Mouse (Mus musculus) spleen, postnatal 36 days (tissue): ENCODE measurements around the gene 4430402I18Rik.
A peak's percentile ranks its signal among the peaks of the same experiment; 100 is the strongest.
"Not testable (repeated sequence)": the region's sequence is repeated elsewhere in the genome, so short reads cannot be mapped to it uniquely, and the experiment has no call there.

Experiments used
- DNase-seq, 2 experiments: peaks; one replicate each; pipeline ENCODE4 v3.0.0; 2022; ENCODE audit warnings: low spot score in 2 of 2, mixed read lengths in 1 of 2

Gene 4430402I18Rik

GRCm38 (mm10) chr19:28967652-28968051, at the start of gene 4430402I18Rik:
Gene 4430402I18Rik (minus strand): TSS chr19:28967800.
- no peak for DNase-seq

DNA sequence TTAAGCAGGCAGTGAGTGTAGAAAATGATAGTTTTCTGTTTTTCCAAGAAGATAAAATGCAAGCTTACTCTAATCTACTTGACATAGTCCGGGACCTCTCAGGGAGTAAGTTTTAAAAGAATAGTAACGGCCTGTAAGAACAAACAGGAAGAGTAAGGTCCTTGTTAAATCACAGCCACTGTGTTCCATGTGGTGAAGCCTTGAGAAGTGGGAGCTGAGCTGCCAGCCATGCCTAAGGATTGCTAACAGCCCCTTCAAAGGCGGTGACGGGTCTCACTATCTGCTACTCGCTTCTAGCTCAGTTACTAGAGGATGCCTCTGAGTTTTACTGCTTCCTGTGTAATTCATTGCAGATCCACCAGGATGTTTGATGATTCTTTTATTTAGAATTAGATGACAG, 49.2 kb upstream of the 4430402I18Rik start:
- no peak for DNase-seq

GRCm38 (mm10) chr19:29016204-29016765, 48.7 kb upstream of the 4430402I18Rik start:
- DNase-seq, result no peak

DNA sequence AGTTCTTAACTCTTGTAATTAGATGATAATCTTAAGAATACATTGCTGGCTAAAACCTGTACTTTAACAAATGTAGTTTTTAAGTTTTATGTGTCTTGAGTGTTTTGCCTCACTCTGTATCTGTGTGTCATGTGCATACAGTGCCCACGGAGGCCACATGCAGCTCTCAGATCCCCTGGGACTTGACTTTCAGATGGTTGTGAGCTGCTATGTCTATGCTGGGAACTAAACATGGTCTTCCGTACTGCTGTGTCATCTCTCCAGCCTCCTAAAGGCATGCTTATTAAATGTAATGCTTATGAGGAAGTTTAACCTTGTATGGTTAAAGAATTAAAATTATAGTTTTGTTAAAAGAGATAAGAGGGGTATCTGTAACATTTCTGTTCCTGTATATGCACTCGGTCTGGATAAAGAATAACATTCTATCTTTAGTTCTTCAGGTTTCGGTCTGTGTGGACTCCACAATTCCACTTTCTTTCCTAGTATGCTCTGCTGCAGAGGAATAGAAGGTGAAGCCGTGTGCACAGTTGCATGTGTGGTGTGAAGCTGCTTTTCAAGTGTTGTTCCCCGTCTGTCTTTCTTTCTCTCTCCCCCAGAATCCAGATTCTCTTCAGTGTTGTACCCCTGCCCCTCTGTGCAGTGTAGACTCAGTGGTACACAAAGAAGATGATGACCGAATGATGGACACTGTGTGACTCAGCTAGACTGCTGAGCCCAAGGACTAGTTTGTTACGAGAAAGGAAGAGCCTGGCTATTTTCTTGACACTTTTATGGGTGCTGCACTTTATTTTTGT, 48.0 kb upstream of the 4430402I18Rik start:
- DNase-seq, result no peak

- DNase-seq, result no peak
Observed at GRCm38 (mm10) chr19:29014466-29015055, 47.0 kb upstream of the 4430402I18Rik start.

GRCm38 (mm10) chr19:29011355-29011990, 43.9 kb upstream of the 4430402I18Rik start:
- DNase-seq, result no peak

DNA sequence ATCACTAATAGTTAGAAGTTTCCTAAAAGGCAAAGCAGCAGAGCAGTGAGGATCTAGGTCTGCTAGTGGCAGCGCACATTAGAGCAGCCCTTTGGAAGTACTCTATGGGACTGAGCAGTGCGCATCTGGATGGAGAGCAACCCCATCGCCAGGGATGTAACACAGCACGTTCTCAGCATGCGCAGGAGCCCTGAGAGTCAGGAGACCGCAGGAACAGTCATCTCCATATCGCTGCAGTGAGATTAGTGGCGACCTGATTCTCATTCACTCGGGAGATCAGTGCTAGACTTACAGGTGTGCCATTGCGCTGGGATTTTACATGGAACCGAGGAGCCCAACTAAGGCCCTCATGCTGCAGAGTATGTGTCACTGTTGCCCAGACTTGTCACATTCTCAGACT, 41.4 kb upstream of the 4430402I18Rik start:
- DNase-seq, result no peak

- DNase-seq, result no peak
Observed at GRCm38 (mm10) chr19:29008069-29008706, 40.6 kb upstream of the 4430402I18Rik start.

DNA sequence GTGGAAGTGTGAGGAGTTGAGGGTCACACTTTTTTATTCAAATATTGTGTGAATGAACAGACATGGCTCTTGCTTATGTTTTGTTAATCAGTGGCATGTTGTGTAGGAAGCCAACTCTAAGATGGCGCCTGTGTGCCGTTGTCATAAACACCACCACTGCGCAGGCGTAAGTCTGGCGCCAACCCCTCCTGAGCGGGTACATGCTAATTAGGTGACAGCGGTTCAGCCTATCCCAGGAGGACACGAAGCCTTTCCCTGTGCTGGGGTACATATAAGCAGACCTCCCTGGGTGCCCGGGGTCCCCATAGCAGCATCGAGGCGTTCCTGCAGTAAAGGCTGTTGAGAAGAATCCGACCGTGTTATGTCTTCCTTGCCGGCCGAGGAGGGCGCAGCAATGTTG, 32.7 kb upstream of the 4430402I18Rik start:
- DNase-seq, result not testable (repeated sequence)

GRCm38 (mm10) chr19:28997976-28998630, 30.5 kb upstream of the 4430402I18Rik start:
- DNase-seq, result no peak

DNA sequence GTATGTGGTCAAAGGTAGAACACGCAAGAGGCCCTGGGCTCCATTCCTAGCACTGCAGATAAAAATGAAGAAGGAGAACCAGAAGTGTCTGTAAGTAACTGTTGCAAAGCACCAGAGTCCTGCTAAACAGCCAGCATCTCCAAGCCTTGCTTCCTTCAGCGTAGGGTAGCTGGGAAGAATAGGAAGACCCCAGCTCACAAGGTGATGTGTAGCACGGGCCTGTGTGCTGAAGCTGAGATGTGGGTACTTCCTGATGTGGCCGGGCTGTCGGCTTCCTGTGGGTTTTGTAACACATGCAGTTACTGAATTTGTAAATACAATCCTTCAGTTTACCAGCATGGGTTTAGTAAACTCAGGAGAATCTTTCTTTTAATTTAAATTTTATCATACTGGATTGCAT, 27.8 kb upstream of the 4430402I18Rik start:
- no peak for DNase-seq

DNA sequence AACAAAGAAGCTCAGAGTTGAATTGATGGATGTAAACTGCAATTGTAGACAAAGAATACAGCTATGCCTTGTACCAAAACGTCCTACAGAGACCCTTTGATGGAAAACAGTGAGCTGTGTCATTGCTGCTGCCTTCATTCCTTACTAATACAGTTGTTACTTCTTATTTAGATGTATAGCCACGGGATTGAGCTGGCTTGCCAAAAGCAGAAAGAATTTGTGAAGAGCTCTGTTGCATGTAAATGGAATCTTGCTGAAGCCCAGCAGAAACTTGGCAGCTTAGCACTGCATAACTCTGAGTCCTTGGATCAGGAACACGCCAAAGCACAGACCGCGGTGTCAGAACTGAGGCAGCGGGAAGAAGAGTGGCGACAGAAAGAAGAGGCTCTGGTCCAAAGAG, 27.3 kb upstream of the 4430402I18Rik start:
- DNase-seq, result no peak

GRCm38 (mm10) chr19:28991391-28991790, 23.8 kb upstream of the 4430402I18Rik start:
- DNase-seq, result no peak

GRCm38 (mm10) chr19:28990590-28991221, 23.1 kb upstream of the 4430402I18Rik start:
- DNase-seq, result peak in 1 of 2 experiments; percentile 8

- DNase-seq, result peak; percentile 97
Observed at GRCm38 (mm10) chr19:28990194-28990589, 22.6 kb upstream of the 4430402I18Rik start, which contains the start of gene Cdc37l1. Gene Cdc37l1 (plus strand): TSS chr19:28990352.

GRCm38 (mm10) chr19:28989515-28989914, 21.9 kb upstream of the 4430402I18Rik start:
- no peak for DNase-seq

- no peak for DNase-seq
Observed at GRCm38 (mm10) chr19:28982617-28983016, 15.0 kb upstream of the 4430402I18Rik start.

DNA sequence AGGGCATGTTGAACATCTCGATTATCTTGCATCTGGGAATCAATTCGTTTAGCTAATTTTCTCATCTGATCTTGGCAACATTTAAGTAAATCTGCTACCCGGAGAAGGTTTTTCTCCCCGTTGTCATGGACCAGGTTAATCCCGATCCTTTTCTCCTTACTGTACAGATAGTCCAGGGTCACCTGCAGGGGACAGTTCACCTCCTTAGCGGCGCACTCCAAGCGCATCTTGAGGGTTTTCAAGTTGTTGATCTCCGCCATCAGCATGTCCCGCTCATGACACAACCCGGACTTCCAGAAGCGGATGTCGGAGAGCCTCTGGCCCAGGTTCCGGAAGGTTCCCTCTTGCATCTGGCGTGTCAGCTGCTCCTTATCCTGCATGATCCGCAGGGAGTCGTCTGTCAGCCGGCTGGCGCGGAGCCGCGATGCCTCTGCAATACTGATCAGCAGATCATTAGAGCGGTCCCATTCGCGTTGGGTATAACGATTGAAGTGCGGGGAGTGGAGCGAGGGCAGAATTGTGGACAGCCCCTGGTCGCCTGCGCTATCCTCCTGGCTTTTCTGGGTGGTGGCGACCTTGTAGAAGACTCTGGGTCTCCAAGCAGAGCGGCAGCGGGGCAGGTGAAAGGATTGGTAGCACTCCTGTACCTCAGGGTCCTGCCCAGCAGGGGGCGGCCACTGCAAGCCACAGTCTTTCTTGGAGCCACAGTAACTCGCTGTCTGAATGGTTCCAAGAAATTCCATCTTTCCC, 7.4 kb upstream of the 4430402I18Rik start:
- peak; percentile 60 to 66 for DNase-seq

DNA sequence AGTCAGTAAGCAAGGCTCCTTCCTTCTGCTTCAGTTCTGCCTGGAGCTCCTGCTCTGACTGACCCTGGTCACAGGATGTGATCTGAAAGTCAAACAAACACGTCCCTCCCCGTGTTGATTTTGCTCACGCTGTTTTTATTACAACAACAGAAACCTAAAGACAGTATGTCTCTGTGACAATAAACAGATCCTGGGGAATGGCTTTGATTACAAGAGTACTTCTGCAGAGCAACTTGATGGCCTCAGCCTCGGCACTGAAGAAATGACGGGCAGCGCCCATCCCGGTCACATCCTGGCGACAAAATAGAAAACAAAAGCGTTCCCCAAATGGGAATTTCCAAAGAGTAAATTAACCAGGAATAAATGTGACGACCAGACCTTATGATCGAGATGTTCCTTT, 2.7 kb upstream of the 4430402I18Rik start:
- DNase-seq, result no peak

- no peak for DNase-seq
Observed at GRCm38 (mm10) chr19:28969231-28969630, 1.6 kb upstream of the 4430402I18Rik start.
